Mouse (Mus musculus) G1E (cell line): ENCODE data around the gene Arhgef7. TPM values are rescaled to one million over a fixed set of nuclear protein-coding genes. Genes with fewer than 3 reads are reported as not detected.

Experiments used
- ATAC-seq: 2 replicates; pipeline ENCODE4 v1.8.0; 2016; ENCODE audit warnings: mild to moderate bottlenecking; ENCODE audit not compliant: insufficient number of reproducible peaks, poor library complexity, low FRiP score, severe bottlenecking; ENCODE audit errors: extremely low read depth
- DNase-seq: peaks from one replicate; pipeline ENCODE4 v3.0.0; 2012; ENCODE audit warnings: low spot score
- H3K27me3 ChIP-seq: 2 replicates; pipeline ENCODE4 v1.6.1; 2012; ENCODE audit warnings: mild to moderate bottlenecking, low read length, inconsistent platforms; ENCODE audit not compliant: insufficient read depth
- H3K36me3 ChIP-seq: replicated peaks from 2 replicates; pipeline ENCODE3; 2012; ENCODE audit warnings: mild to moderate bottlenecking, inconsistent platforms
- H3K4me1 ChIP-seq: 2 replicates; pipeline ENCODE4 v1.6.1; 2012; ENCODE audit warnings: low read depth, low read length, inconsistent platforms, mixed read lengths; ENCODE audit not compliant: insufficient read depth
- H3K4me3 ChIP-seq: 2 replicates; pipeline ENCODE4 v1.5.1; 2012; ENCODE audit warnings: low read depth, mild to moderate bottlenecking, inconsistent platforms, low read length, moderate library complexity, mixed read lengths
- H3K9me3 ChIP-seq: replicated peaks from 2 replicates; pipeline ENCODE4 v1.6.1; 2012; ENCODE audit warnings: inconsistent platforms
- CTCF ChIP-seq: IDR thresholded peaks from 2 replicates; pipeline ENCODE4 v1.5.1; 2012; ENCODE audit warnings: low read depth, low read length, inconsistent platforms, mixed read lengths
- GATA1 ChIP-seq: IDR thresholded peaks from 2 replicates; pipeline ENCODE4 v1.6.1; 2012; ENCODE audit warnings: borderline replicate concordance, low read length, inconsistent platforms, mixed read lengths
- GATA2 ChIP-seq: IDR thresholded peaks from 2 replicates; pipeline ENCODE4 v1.6.1; 2012; ENCODE audit warnings: low read depth, low read length, inconsistent platforms, borderline replicate concordance
- POLR2AphosphoS5 ChIP-seq: IDR thresholded peaks from 2 replicates; pipeline ENCODE4 v1.6.1; 2012; ENCODE audit warnings: low read depth, low read length, inconsistent platforms; ENCODE audit not compliant: insufficient replicate concordance
- TAL1 ChIP-seq: conservative IDR thresholded peaks from 2 replicates; pipeline ENCODE4 v1.6.1; 2012; ENCODE audit warnings: low read depth, low read length, inconsistent platforms, mixed read lengths
- polyA plus RNA-seq: library from polyadenylated mRNA; stranded (reverse); fragments of >175 nt; gene quantifications from 2 replicates; pipeline ENCODE4 v1.2.3, GENCODE M21; 2012
- total RNA-seq, 2 experiments: library from RNA; stranded (forward) in 1 of 2; stranded (reverse) in 1 of 2; fragments of 200-1000 nt in 1 of 2; fragments of >200 nt in 1 of 2; fragmentation: Nextera tagmentation in 1 of 2; gene quantifications; 2 replicates each; pipeline ENCODE4 v1.2.3; 2014 to 2017

The Arhgef7 gene
- total and polyA plus RNA-seq, 3 experiments, result 14.7 to 27.8 (median 23.8) TPM

DNA sequence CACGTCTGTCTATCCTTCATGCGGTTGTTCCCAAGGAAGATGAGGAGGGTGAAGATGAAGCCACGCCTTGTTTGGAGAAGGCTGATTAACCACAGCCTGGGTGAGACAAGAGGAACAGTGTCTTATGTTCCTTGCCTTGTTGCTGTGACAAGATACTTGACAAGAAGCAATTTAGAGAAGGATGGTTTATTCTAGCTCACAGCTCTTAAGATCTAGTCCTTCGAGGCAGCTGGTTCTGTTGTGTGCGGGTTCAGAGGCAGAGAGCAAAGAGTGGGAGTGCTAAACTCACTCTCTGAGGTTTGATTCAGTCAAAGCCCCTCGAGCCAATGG is 26.5 kb upstream of the Arhgef7 start, which contains the start of gene 1700016D06Rik:
Gene 1700016D06Rik (minus strand): TSS at position 31 of the 330 bp plus-strand sequence.
- no peak for ATAC-seq
- no peaks in the 10 kb centered on the region for H3K36me3 ChIP-seq
- H3K4me3 ChIP-seq, result no peak within 1 kb of the TSS
- peaks cover 41% of the 10 kb centered on the region for H3K27me3 ChIP-seq
- no peak for DNase-seq
- no peak for TF ChIP-seq GATA2
- no peak for TF ChIP-seq TAL1
- TF ChIP-seq POLR2AphosphoS5, result no peak
- no peak for TF ChIP-seq CTCF
- TF ChIP-seq GATA1, result no peak
- H3K4me1 ChIP-seq, result peaks cover 28% of the 10 kb centered on the region
- no peaks in the 10 kb centered on the region for H3K9me3 ChIP-seq

- no peak for DNase-seq
- Histone ChIP-seq H3K36me3 (no peaks in the 10 kb centered on the region), H3K4me1 (peaks cover 24% of the 10 kb centered on the region), H3K4me3 (no peak overlapping the region), H3K9me3 (no peaks in the 10 kb centered on the region), H3K27me3 (peaks cover 43% of the 10 kb centered on the region)
- ATAC-seq, result no peak
- no peak for TF ChIP-seq CTCF
- no peak for TF ChIP-seq GATA2
- TF ChIP-seq GATA1, result no peak
- TF ChIP-seq POLR2AphosphoS5, result no peak
- TF ChIP-seq TAL1, result no peak
Observed at GRCm38 (mm10) chr8:11701428-11701827, 26.1 kb upstream of the Arhgef7 start.

DNA sequence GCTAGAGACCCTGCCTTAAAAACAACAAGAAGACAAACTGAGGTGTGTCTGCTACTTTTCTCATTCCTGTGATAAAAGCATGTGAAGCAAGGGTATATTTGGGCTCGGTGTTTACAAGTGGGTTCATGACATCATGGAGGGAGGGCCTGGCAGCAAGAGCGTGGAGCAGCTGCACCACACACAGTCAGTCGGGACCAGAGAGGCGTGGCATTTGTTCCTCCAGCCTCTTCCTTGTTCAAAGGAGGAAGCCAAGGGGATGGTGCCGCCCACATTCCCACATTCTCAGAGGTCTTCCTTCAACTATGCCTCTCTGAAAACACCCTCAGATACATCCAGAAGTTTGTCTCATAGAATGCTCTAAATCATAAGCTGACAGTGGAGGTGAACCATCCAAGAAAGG is 23.7 kb upstream of the Arhgef7 start:
- DNase-seq (no peak), ATAC-seq (no peak)
- no peaks in the 10 kb centered on the region for H3K9me3 ChIP-seq
- H3K4me1 ChIP-seq, result peaks cover 21% of the 10 kb centered on the region
- TF ChIP-seq POLR2AphosphoS5, result no peak
- no peak for TF ChIP-seq GATA1
- TF ChIP-seq CTCF, result no peak
- H3K27me3 ChIP-seq, result peaks cover 39% of the 10 kb centered on the region
- H3K36me3 ChIP-seq, result no peaks in the 10 kb centered on the region
- H3K4me3 ChIP-seq, result no peak overlapping the region

- Histone ChIP-seq H3K36me3 (no peaks in the 10 kb centered on the region), H3K4me1 (peaks cover 19% of the 10 kb centered on the region), H3K9me3 (no peaks in the 10 kb centered on the region), H3K4me3 (no peak overlapping the region), H3K27me3 (peaks cover 41% of the 10 kb centered on the region)
- ATAC-seq, result no peak
- TF ChIP-seq GATA1, result no peak
- TF ChIP-seq POLR2AphosphoS5, result no peak
- no peak for TF ChIP-seq GATA2
- TF ChIP-seq TAL1, result no peak
- no peak for TF ChIP-seq CTCF
- DNase-seq, result no peak
Observed at GRCm38 (mm10) chr8:11704716-11705420, 22.7 kb upstream of the Arhgef7 start.

DNA sequence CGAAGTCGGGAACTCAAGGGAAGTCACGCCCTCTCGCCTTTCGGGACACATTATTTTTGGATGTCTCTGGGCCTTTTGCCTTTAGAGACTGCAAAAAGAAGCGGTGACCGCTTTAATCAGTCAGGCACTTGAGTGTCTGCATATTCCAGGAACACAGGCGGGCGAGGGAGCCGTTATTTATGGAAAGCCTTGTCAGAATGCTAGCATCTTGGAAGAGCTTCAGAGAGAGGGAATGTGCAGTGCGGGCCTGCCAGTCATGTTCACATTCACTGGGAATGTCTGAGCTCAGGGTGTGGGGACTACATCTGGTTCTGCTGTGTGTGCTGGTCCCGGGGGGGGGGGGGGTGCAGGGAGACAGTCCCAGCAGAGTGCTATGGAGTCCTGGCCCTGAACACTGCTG is 21.7 kb upstream of the Arhgef7 start:
- H3K4me1 ChIP-seq, result peaks cover 12% of the 10 kb centered on the region
- H3K27me3 ChIP-seq, result peaks cover 40% of the 10 kb centered on the region
- DNase-seq, result no peak
- TF ChIP-seq POLR2AphosphoS5 (no peak), GATA2 (no peak), TAL1 (no peak), GATA1 (no peak), CTCF (no peak)
- H3K36me3 ChIP-seq, result no peaks in the 10 kb centered on the region
- no peak for ATAC-seq
- H3K4me3 ChIP-seq, result no peak overlapping the region
- H3K9me3 ChIP-seq, result no peaks in the 10 kb centered on the region

- no peaks in the 10 kb centered on the region for H3K36me3 ChIP-seq
- TF ChIP-seq CTCF (no peak), TAL1 (no peak), POLR2AphosphoS5 (no peak), GATA2 (no peak), GATA1 (no peak)
- ATAC-seq, result no peak
- H3K4me3 ChIP-seq, result no peak overlapping the region
- H3K9me3 ChIP-seq, result no peaks in the 10 kb centered on the region
- H3K27me3 ChIP-seq, result peaks cover 37% of the 10 kb centered on the region
- DNase-seq, result no peak
- H3K4me1 ChIP-seq, result peaks cover 3% of the 10 kb centered on the region; the same call in 1 of the 2 replicates
Observed at GRCm38 (mm10) chr8:11707701-11708100, 19.8 kb upstream of the Arhgef7 start.
